Mouse (Mus musculus): ENCODE measurements around the gene Klf12. TPM values are rescaled to one million over a fixed set of nuclear protein-coding genes. Genes with fewer than 3 reads are reported as not detected.

The Klf12 gene
- polyA plus RNA-seq, 1 experiment, result 8.2 TPM

- TF ChIP-seq EP300 (IDR thresholded peaks at IDR 0.05; ENCODE audit: insufficient read depth, low read depth, low read length) (no peak), POLR2A (IDR thresholded peaks at IDR 0.05; ENCODE audit: insufficient read depth, low read length) (no peak), CTCF (IDR thresholded peaks at IDR 0.05; ENCODE audit: low read depth, low read length) (no peak)
- Histone ChIP-seq H3K9me3 (replicated peaks; ENCODE audit: control insufficient read depth, insufficient read depth, low read length, poor library complexity, severe bottlenecking) (no peaks in the 10 kb centered on the region), H3K27me3 (ENCODE audit: control insufficient read depth, insufficient read depth, low read length, poor library complexity, severe bottlenecking) (no peaks in the 10 kb centered on the region), H3K9ac (ENCODE audit: low read depth, poor library complexity, severe bottlenecking) (no peak overlapping the region), H3K27ac (ENCODE audit: insufficient read depth, low read length) (no peak overlapping the region), H3K36me3 (ENCODE audit: control insufficient read depth, insufficient read depth, low read length, poor library complexity, severe bottlenecking) (no peaks in the 10 kb centered on the region), H3K4me1 (ENCODE audit: control insufficient read depth, insufficient read depth, low read length) (no peaks in the 10 kb centered on the region), H3K4me3 (ENCODE audit: low read depth, low read length) (no peak overlapping the region)
Observed at GRCm38 (mm10) chr14:100156639-100157038, 127.8 kb downstream of the Klf12 start.

- no peak overlapping the region for H3K27ac ChIP-seq (ENCODE audit: insufficient read depth, low read length)
- H3K9ac ChIP-seq (ENCODE audit: low read depth, poor library complexity, severe bottlenecking), result no peak overlapping the region
- TF ChIP-seq POLR2A (IDR thresholded peaks at IDR 0.05; ENCODE audit: insufficient read depth, low read length) (no peak), EP300 (IDR thresholded peaks at IDR 0.05; ENCODE audit: insufficient read depth, low read depth, low read length) (no peak), CTCF (IDR thresholded peaks at IDR 0.05; ENCODE audit: low read depth, low read length) (no peak)
- H3K9me3 ChIP-seq (replicated peaks; ENCODE audit: control insufficient read depth, insufficient read depth, low read length, poor library complexity, severe bottlenecking), result no peaks in the 10 kb centered on the region
- H3K36me3 ChIP-seq (ENCODE audit: control insufficient read depth, insufficient read depth, low read length, poor library complexity, severe bottlenecking), result 0 out of 2 replicates have a peak, but pooled peaks cover 3% of the 10 kb centered on the region
- no peaks in the 10 kb centered on the region for H3K27me3 ChIP-seq (ENCODE audit: control insufficient read depth, insufficient read depth, low read length, poor library complexity, severe bottlenecking)
- H3K4me1 ChIP-seq (ENCODE audit: control insufficient read depth, insufficient read depth, low read length), result no peaks in the 10 kb centered on the region
- H3K4me3 ChIP-seq (ENCODE audit: low read depth, low read length), result no peak overlapping the region
Observed at GRCm38 (mm10) chr14:100147666-100148065, 136.8 kb downstream of the Klf12 start.

GRCm38 (mm10) chr14:100140370-100140769 is 144.1 kb downstream of the Klf12 start:
- Histone ChIP-seq H3K27ac (ENCODE audit: insufficient read depth, low read length) (no peak overlapping the region), H3K4me1 (ENCODE audit: control insufficient read depth, insufficient read depth, low read length) (no peaks in the 10 kb centered on the region), H3K27me3 (ENCODE audit: control insufficient read depth, insufficient read depth, low read length, poor library complexity, severe bottlenecking) (no peaks in the 10 kb centered on the region), H3K9ac (ENCODE audit: low read depth, poor library complexity, severe bottlenecking) (no peak overlapping the region), H3K9me3 (replicated peaks; ENCODE audit: control insufficient read depth, insufficient read depth, low read length, poor library complexity, severe bottlenecking) (no peaks in the 10 kb centered on the region), H3K4me3 (ENCODE audit: low read depth, low read length) (no peak overlapping the region), H3K36me3 (ENCODE audit: control insufficient read depth, insufficient read depth, low read length, poor library complexity, severe bottlenecking) (0 out of 2 replicates have a peak, but pooled peaks cover 3% of the 10 kb centered on the region)
- TF ChIP-seq CTCF (IDR thresholded peaks at IDR 0.05; ENCODE audit: low read depth, low read length), result no peak

- Histone ChIP-seq H3K9me3 (replicated peaks; ENCODE audit: control insufficient read depth, insufficient read depth, low read length, poor library complexity, severe bottlenecking) (no peaks in the 10 kb centered on the region), H3K9ac (ENCODE audit: low read depth, poor library complexity, severe bottlenecking) (no peak overlapping the region), H3K27ac (ENCODE audit: insufficient read depth, low read length) (no peak overlapping the region), H3K4me3 (ENCODE audit: low read depth, low read length) (no peak overlapping the region), H3K27me3 (ENCODE audit: control insufficient read depth, insufficient read depth, low read length, poor library complexity, severe bottlenecking) (no peaks in the 10 kb centered on the region), H3K4me1 (ENCODE audit: control insufficient read depth, insufficient read depth, low read length) (no peaks in the 10 kb centered on the region), H3K36me3 (ENCODE audit: control insufficient read depth, insufficient read depth, low read length, poor library complexity, severe bottlenecking) (no peaks in the 10 kb centered on the region)
- TF ChIP-seq POLR2A (IDR thresholded peaks at IDR 0.05; ENCODE audit: insufficient read depth, low read length) (no peak), EP300 (IDR thresholded peaks at IDR 0.05; ENCODE audit: insufficient read depth, low read depth, low read length) (no peak), CTCF (IDR thresholded peaks at IDR 0.05; ENCODE audit: low read depth, low read length) (no peak)
Observed at GRCm38 (mm10) chr14:100134304-100134703, 150.2 kb downstream of the Klf12 start.

- TF ChIP-seq CTCF (IDR thresholded peaks at IDR 0.05; ENCODE audit: low read depth, low read length), result no peak
- no peak for TF ChIP-seq EP300 (IDR thresholded peaks at IDR 0.05; ENCODE audit: insufficient read depth, low read depth, low read length)
- no peak for TF ChIP-seq POLR2A (IDR thresholded peaks at IDR 0.05; ENCODE audit: insufficient read depth, low read length)
- H3K9me3 ChIP-seq (replicated peaks; ENCODE audit: control insufficient read depth, insufficient read depth, low read length, poor library complexity, severe bottlenecking), result no peaks in the 10 kb centered on the region
- H3K4me1 ChIP-seq (ENCODE audit: control insufficient read depth, insufficient read depth, low read length), result no peaks in the 10 kb centered on the region
- H3K36me3 ChIP-seq (ENCODE audit: control insufficient read depth, insufficient read depth, low read length, poor library complexity, severe bottlenecking), result no peaks in the 10 kb centered on the region
- no peaks in the 10 kb centered on the region for H3K27me3 ChIP-seq (ENCODE audit: control insufficient read depth, insufficient read depth, low read length, poor library complexity, severe bottlenecking)
- no peak overlapping the region for H3K4me3 ChIP-seq (ENCODE audit: low read depth, low read length)
- no peak overlapping the region for H3K9ac ChIP-seq (ENCODE audit: low read depth, poor library complexity, severe bottlenecking)
- H3K27ac ChIP-seq (ENCODE audit: insufficient read depth, low read length), result no peak overlapping the region
Observed at GRCm38 (mm10) chr14:100132479-100132878, 152.0 kb downstream of the Klf12 start.

- TF ChIP-seq CTCF (IDR thresholded peaks at IDR 0.05; ENCODE audit: low read depth, low read length) (no peak), EP300 (IDR thresholded peaks at IDR 0.05; ENCODE audit: insufficient read depth, low read depth, low read length) (no peak), POLR2A (IDR thresholded peaks at IDR 0.05; ENCODE audit: insufficient read depth, low read length) (no peak)
- no peaks in the 10 kb centered on the region for H3K4me1 ChIP-seq (ENCODE audit: control insufficient read depth, insufficient read depth, low read length)
- H3K36me3 ChIP-seq (ENCODE audit: control insufficient read depth, insufficient read depth, low read length, poor library complexity, severe bottlenecking), result no peaks in the 10 kb centered on the region
- no peak overlapping the region for H3K4me3 ChIP-seq (ENCODE audit: low read depth, low read length)
- no peak overlapping the region for H3K27ac ChIP-seq (ENCODE audit: insufficient read depth, low read length)
- no peak overlapping the region for H3K9ac ChIP-seq (ENCODE audit: low read depth, poor library complexity, severe bottlenecking)
- H3K9me3 ChIP-seq (replicated peaks; ENCODE audit: control insufficient read depth, insufficient read depth, low read length, poor library complexity, severe bottlenecking), result no peaks in the 10 kb centered on the region
- no peaks in the 10 kb centered on the region for H3K27me3 ChIP-seq (ENCODE audit: control insufficient read depth, insufficient read depth, low read length, poor library complexity, severe bottlenecking)
Observed at GRCm38 (mm10) chr14:100126126-100126525, 158.4 kb downstream of the Klf12 start.

All from ES-Bruce4 (cell line).